Mouse (Mus musculus): ENCODE data around the gene Kdm8. TPM values are rescaled to one million over a fixed set of nuclear protein-coding genes. Genes with fewer than 3 reads are reported as not detected.
A peak's percentile ranks its signal among the peaks of the same experiment; 100 is the strongest.

The Kdm8 gene
- polyA plus RNA-seq (2014; fragmentation: Nextera tagmentation; extraction: Ambion mirVana) = 8.3 and 10.9 TPM in 2 replicates

DNA sequence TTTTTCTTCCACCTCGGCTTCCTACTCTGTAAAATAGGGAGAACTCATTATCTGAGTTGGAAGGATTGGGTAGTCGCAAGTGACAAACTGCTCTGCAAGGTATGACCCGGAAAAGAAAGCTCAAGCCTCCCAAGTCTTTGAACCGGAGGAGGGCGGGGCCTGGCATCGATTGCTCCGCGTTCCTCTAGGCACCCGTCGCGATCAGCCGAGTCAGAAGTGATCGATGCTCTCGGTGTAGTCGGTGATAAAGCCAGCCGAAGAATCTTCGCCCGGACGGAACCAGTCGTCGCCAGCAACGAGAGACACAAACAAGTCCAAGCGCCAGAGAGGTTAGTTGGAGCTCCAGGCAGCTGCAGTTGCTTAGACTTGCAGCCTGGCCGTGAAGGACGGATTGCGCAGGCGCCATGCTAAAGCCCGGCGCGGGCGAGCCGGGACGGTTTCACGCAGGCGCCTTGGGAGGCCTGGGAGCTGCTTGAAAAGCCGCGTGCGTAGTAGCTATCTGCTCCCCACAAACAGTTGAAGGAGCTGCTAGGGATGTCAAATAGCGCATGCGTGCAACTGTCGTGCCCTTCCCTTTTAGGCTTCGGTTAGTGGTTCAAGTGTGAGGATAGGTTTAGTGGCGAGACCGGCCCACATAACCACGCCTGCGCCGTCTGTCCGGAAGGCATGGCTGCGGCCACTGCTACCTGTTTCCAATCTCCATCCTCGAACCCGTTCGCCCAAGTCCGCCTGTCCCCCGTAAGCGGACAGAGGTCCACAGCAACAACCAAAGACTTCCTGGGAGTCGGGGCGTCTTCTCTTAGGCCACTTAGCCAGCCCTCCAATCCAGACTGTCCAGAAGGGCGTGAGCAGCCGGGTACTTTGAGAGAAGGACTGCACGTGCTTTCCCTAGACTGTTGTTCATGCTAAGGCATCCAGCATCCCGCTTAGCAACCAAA, at the start of gene Kdm8:
Gene Kdm8, plus strand, starts transcription at position 213 of the 938 bp plus-strand sequence.
- Histone ChIP-seq H3K4me1 (replicated peaks; ENCODE audit: control insufficient read depth, insufficient read depth, low read length) (no peaks in the 10 kb centered on the region; the same call in 1 of the 2 replicates), H3K36me3 (ENCODE audit: control insufficient read depth, insufficient read depth, low read length) (no peaks in the 10 kb centered on the region), H3K4me2 (replicated peaks; ENCODE audit: low read depth, low read length) (peak within 1 kb of the TSS; percentile 76), H3K27me3 (ENCODE audit: control insufficient read depth, insufficient read depth, low read length) (no peaks in the 10 kb centered on the region), H3K4me3 (ENCODE audit: low read depth, low read length) (peak within 1 kb of the TSS; percentile 58), H3K9me3 (ENCODE audit: control insufficient read depth, low read length) (no peaks in the 10 kb centered on the region), H3K27ac (ENCODE audit: low read depth, low read length) (peak within 1 kb of the TSS; percentile 96), H3K9ac (ENCODE audit: low read depth, low read length) (peak within 1 kb of the TSS; percentile 85)
- WGBS = 2% methylated on average over 61 of the region's 61 CpGs
- ATAC-seq (ENCODE audit: low FRiP score) = peak; percentile 97
- peak; percentile 94 for DNase-seq (ENCODE audit: low spot score)

DNA sequence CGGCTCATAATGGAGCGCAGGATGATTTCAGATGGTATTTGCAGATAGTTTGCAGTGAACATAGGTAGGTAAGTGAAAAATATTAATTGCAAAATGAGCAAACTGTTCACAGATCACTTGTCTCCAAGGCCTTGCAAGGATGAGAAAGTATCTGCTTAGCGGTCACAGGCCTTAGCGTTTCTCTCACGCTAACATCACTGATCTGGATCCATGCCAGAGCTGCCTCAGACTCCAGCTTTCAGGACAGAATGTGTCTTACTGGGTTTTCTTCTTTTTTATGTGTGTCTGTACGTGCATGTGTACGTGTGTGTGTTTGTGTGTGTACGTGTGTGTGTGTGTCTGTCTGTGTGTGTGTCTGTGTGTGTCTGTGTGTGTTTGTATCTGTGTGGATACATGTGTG, 46.4 kb upstream of the Kdm8 start:
- ATAC-seq (ENCODE audit: low FRiP score) (no peak), DNase-seq (ENCODE audit: low spot score) (no peak)
- no peaks in the 10 kb centered on the region for H3K36me3 ChIP-seq (ENCODE audit: control insufficient read depth, insufficient read depth, low read length)
- H3K4me3 ChIP-seq (ENCODE audit: low read depth, low read length) = no peak overlapping the region
- no peaks in the 10 kb centered on the region; the same call in 1 of the 2 replicates for H3K27me3 ChIP-seq (ENCODE audit: control insufficient read depth, insufficient read depth, low read length)
- H3K9me3 ChIP-seq (ENCODE audit: control insufficient read depth, low read length) = no peaks in the 10 kb centered on the region
- WGBS = 93% methylated on average over 8 of the region's 8 CpGs
- no peak overlapping the region for H3K4me2 ChIP-seq (replicated peaks; ENCODE audit: low read depth, low read length)
- no peak overlapping the region for H3K9ac ChIP-seq (ENCODE audit: low read depth, low read length)
- no peak overlapping the region for H3K27ac ChIP-seq (ENCODE audit: low read depth, low read length)
- no peaks in the 10 kb centered on the region for H3K4me1 ChIP-seq (replicated peaks; ENCODE audit: control insufficient read depth, insufficient read depth, low read length)

DNA sequence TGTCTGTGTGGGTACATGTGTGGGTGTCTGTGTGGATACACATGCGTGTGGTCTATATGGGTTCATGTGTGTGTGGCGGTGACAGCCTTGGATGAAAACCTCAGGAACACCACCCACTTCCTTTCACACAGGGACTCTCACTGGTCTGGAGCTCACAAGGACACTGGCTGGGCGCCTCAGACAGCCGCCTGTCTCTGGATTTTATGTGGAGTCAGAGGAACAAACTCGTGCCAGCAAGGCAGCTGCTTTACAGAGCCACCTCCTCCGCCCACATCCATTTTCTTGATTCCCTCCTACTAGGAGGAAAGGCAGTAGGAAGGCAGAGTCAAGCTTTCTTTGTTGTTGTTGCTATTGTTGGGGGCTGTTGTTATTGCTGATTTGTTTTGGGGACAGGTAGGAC, 45.8 kb upstream of the Kdm8 start:
- Histone ChIP-seq H3K4me1 (replicated peaks; ENCODE audit: control insufficient read depth, insufficient read depth, low read length) (no peaks in the 10 kb centered on the region), H3K27ac (ENCODE audit: low read depth, low read length) (no peak overlapping the region)
- ATAC-seq (ENCODE audit: low FRiP score) = no peak

DNA sequence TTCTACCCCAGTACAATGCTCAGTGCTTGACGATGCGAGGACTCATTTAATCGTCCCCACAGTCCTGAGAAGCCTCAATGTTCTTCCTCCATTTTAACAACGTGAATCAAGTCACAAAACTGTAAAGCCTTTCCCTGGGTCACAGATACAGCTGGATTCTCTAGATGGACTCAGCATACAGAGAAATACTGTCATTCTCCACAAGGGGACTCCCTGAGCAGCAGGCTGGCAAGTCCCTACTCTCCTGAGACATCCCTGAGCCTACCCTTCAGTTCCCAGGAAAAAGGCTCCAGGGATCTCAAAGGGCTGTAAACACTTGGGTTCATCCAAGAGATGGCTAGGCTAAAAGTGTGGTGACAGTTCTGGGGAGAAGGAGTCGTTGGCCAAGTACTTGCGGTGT, 37.3 kb upstream of the Kdm8 start:
- no peaks in the 10 kb centered on the region for H3K27me3 ChIP-seq (ENCODE audit: control insufficient read depth, insufficient read depth, low read length)
- no peak for ATAC-seq (ENCODE audit: low FRiP score)

More for the DNA sequence above, 45.8 kb upstream of the Kdm8 start:
- Histone ChIP-seq H3K4me2 (replicated peaks; ENCODE audit: low read depth, low read length) (no peak overlapping the region), H3K36me3 (ENCODE audit: control insufficient read depth, insufficient read depth, low read length) (no peaks in the 10 kb centered on the region), H3K4me3 (ENCODE audit: low read depth, low read length) (no peak overlapping the region), H3K9me3 (ENCODE audit: control insufficient read depth, low read length) (no peaks in the 10 kb centered on the region), H3K27me3 (ENCODE audit: control insufficient read depth, insufficient read depth, low read length) (no peaks in the 10 kb centered on the region; the same call in 1 of the 2 replicates), H3K9ac (ENCODE audit: low read depth, low read length) (no peak overlapping the region)
- 71% methylated on average over 6 of the region's 6 CpGs for WGBS
- no peak for DNase-seq (ENCODE audit: low spot score)

DNA sequence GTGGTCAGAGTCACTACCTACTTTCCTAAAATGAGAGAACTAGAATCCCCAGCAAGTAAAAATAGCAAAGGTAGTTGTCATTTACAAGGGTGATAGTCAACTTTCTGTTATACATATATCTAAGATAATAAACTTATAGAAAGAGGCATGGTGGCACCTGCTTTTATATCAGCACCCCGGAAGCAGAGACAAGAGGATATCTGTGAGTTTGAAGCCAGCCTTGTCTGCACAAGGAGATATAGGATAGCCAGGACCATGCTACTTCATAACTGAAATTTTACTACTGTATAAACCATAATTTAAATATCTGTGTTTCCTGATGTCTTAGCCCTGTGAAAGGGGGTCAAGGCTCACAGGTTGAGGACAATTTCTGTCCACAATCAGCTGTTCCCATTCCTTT, 29.4 kb upstream of the Kdm8 start:
- no peak for ATAC-seq (ENCODE audit: low FRiP score)
- Histone ChIP-seq H3K9ac (ENCODE audit: low read depth, low read length) (no peak overlapping the region), H3K4me2 (replicated peaks; ENCODE audit: low read depth, low read length) (no peak overlapping the region), H3K36me3 (ENCODE audit: control insufficient read depth, insufficient read depth, low read length) (no peaks in the 10 kb centered on the region), H3K27ac (ENCODE audit: low read depth, low read length) (no peak overlapping the region), H3K9me3 (ENCODE audit: control insufficient read depth, low read length) (no peaks in the 10 kb centered on the region), H3K4me1 (replicated peaks; ENCODE audit: control insufficient read depth, insufficient read depth, low read length) (no peaks in the 10 kb centered on the region), H3K27me3 (ENCODE audit: control insufficient read depth, insufficient read depth, low read length) (no peaks in the 10 kb centered on the region), H3K4me3 (ENCODE audit: low read depth, low read length) (no peak overlapping the region)
- WGBS = 92% methylated on average over 1 of the region's 1 CpGs
- DNase-seq (ENCODE audit: low spot score) = no peak

More for the DNA sequence above, 37.3 kb upstream of the Kdm8 start:
- WGBS = 79% methylated on average over 6 of the region's 6 CpGs
- no peak overlapping the region for H3K9ac ChIP-seq (ENCODE audit: low read depth, low read length)
- no peak overlapping the region for H3K4me3 ChIP-seq (ENCODE audit: low read depth, low read length)
- H3K9me3 ChIP-seq (ENCODE audit: control insufficient read depth, low read length) = no peaks in the 10 kb centered on the region
- DNase-seq (ENCODE audit: low spot score) = no peak
- no peak overlapping the region for H3K4me2 ChIP-seq (replicated peaks; ENCODE audit: low read depth, low read length)
- H3K36me3 ChIP-seq (ENCODE audit: control insufficient read depth, insufficient read depth, low read length) = no peaks in the 10 kb centered on the region
- no peak overlapping the region for H3K27ac ChIP-seq (ENCODE audit: low read depth, low read length)
- no peaks in the 10 kb centered on the region for H3K4me1 ChIP-seq (replicated peaks; ENCODE audit: control insufficient read depth, insufficient read depth, low read length)

DNA sequence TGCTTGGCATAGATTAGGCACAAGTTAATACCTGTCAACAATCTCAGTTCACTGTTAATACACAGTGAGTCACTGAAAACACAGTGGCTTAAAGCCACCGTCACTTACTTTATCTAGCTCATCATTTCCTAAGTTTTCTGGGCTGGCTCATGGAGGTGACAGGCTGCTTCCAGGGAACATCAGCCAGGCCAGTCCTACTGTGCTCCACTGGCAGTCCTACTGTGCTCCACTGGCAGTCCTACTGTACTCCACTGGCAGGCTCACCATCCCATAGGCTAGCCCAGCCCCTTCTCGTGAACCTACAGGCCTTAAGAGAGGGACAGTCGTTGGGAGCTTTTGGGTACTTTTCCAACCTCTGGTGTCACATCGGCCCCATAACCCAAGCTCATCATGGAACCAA, 28.7 kb upstream of the Kdm8 start:
- H3K27me3 ChIP-seq (ENCODE audit: control insufficient read depth, insufficient read depth, low read length) = no peaks in the 10 kb centered on the region
- no peak overlapping the region for H3K9ac ChIP-seq (ENCODE audit: low read depth, low read length)
- no peak overlapping the region for H3K4me2 ChIP-seq (replicated peaks; ENCODE audit: low read depth, low read length)
- H3K4me1 ChIP-seq (replicated peaks; ENCODE audit: control insufficient read depth, insufficient read depth, low read length) = no peaks in the 10 kb centered on the region
- no peak overlapping the region for H3K27ac ChIP-seq (ENCODE audit: low read depth, low read length)
- no peak for DNase-seq (ENCODE audit: low spot score)
- no peaks in the 10 kb centered on the region for H3K36me3 ChIP-seq (ENCODE audit: control insufficient read depth, insufficient read depth, low read length)
- WGBS = 86% methylated on average over 4 of the region's 4 CpGs
- no peaks in the 10 kb centered on the region for H3K9me3 ChIP-seq (ENCODE audit: control insufficient read depth, low read length)
- no peak for ATAC-seq (ENCODE audit: low FRiP score)
- H3K4me3 ChIP-seq (ENCODE audit: low read depth, low read length) = no peak overlapping the region

DNA sequence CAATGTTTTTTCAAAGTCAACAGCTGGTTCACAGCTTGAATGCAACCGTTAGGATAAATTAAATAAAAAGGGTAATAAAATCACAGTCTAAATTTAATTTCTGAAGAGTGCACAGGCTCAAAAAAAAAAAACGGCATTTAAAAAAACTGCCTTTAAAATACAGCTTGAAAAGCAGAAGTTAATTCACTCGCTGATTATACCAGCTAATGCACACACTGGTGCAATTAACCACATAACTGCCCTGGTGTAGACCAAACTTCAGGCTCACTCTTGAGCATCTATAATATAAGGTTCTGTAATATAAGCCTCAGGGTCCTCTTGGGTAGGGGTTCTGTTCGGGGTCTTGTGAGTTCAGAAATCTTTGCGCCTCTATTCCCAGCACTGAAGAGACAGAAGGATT, 27.7 kb upstream of the Kdm8 start:
- Histone ChIP-seq H3K27ac (ENCODE audit: low read depth, low read length) (no peak overlapping the region), H3K4me1 (replicated peaks; ENCODE audit: control insufficient read depth, insufficient read depth, low read length) (no peaks in the 10 kb centered on the region), H3K27me3 (ENCODE audit: control insufficient read depth, insufficient read depth, low read length) (no peaks in the 10 kb centered on the region), H3K4me3 (ENCODE audit: low read depth, low read length) (no peak overlapping the region), H3K9ac (ENCODE audit: low read depth, low read length) (no peak overlapping the region), H3K9me3 (ENCODE audit: control insufficient read depth, low read length) (no peaks in the 10 kb centered on the region), H3K4me2 (replicated peaks; ENCODE audit: low read depth, low read length) (no peak overlapping the region), H3K36me3 (ENCODE audit: control insufficient read depth, insufficient read depth, low read length) (no peaks in the 10 kb centered on the region)
- ATAC-seq (ENCODE audit: low FRiP score) = no peak
- no peak for DNase-seq (ENCODE audit: low spot score)
- 85% methylated on average over 5 of the region's 5 CpGs for WGBS

DNA sequence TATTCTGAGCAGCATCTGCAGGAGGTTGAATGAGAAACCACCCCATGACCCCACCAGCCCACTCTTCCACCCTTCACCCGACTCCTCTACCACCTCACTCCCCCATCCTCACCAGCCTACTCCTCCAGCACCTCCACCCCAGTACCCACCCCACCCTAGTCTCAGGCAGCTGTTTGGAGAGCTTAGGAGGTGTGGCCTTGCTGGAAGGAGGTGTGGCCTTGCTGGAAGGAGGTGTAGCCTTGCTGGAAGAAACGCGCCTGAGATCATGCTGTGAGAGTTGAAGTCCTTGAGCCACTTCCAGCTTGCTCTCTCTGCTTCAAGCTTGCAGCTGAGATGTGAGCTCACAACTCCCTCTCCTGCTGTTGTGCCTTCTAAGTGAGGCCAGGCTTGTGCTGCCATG, 26.1 kb upstream of the Kdm8 start:
- no peak overlapping the region for H3K27ac ChIP-seq (ENCODE audit: low read depth, low read length)
- no peak overlapping the region for H3K9ac ChIP-seq (ENCODE audit: low read depth, low read length)
- WGBS = 31% methylated on average over 3 of the region's 3 CpGs
- DNase-seq (ENCODE audit: low spot score) = no peak
- no peaks in the 10 kb centered on the region for H3K36me3 ChIP-seq (ENCODE audit: control insufficient read depth, insufficient read depth, low read length)
- ATAC-seq (ENCODE audit: low FRiP score) = no peak
- no peak overlapping the region for H3K4me3 ChIP-seq (ENCODE audit: low read depth, low read length)
- H3K4me1 ChIP-seq (replicated peaks; ENCODE audit: control insufficient read depth, insufficient read depth, low read length) = no peaks in the 10 kb centered on the region
- no peaks in the 10 kb centered on the region for H3K9me3 ChIP-seq (ENCODE audit: control insufficient read depth, low read length)
- no peaks in the 10 kb centered on the region for H3K27me3 ChIP-seq (ENCODE audit: control insufficient read depth, insufficient read depth, low read length)
- no peak overlapping the region for H3K4me2 ChIP-seq (replicated peaks; ENCODE audit: low read depth, low read length)

DNA sequence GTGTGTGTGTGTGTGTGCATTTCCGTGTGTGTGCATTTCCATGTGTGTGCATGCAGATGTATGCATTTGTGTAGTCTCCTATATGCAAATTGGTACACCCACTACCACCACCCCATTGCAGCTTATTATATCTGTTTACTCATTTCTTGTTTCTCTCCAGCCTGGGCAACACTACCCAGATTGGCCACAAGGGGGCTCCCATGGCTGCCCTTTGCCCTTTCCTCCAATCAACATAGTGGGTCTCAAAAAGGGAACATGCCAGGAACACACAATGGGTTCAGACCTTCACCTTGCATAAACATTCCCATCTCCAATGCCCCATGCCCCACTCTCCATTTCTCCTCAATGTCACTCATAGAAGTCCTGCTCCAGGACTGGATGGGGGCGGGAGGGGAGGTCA, 24.3 kb upstream of the Kdm8 start:
- Histone ChIP-seq H3K4me1 (replicated peaks; ENCODE audit: control insufficient read depth, insufficient read depth, low read length) (no peaks in the 10 kb centered on the region), H3K4me3 (ENCODE audit: low read depth, low read length) (no peak overlapping the region), H3K9ac (ENCODE audit: low read depth, low read length) (no peak overlapping the region), H3K36me3 (ENCODE audit: control insufficient read depth, insufficient read depth, low read length) (no peaks in the 10 kb centered on the region), H3K27ac (ENCODE audit: low read depth, low read length) (no peak overlapping the region), H3K4me2 (replicated peaks; ENCODE audit: low read depth, low read length) (no peak overlapping the region), H3K27me3 (ENCODE audit: control insufficient read depth, insufficient read depth, low read length) (no peaks in the 10 kb centered on the region), H3K9me3 (ENCODE audit: control insufficient read depth, low read length) (no peaks in the 10 kb centered on the region)
- 64% methylated on average over 2 of the region's 2 CpGs for WGBS
- DNase-seq (ENCODE audit: low spot score) (peak; percentile 52), ATAC-seq (ENCODE audit: low FRiP score) (no peak)
